Mouse (Mus musculus) adrenal gland, postnatal 36 days (tissue): ENCODE results near the gene Gm9918. TPM values are rescaled to one million over a fixed set of nuclear protein-coding genes. Genes with fewer than 3 reads are reported as not detected.

Experiments used
- DNase-seq, 2 experiments: peaks; one replicate each; pipeline ENCODE4 v3.0.0; 2021; ENCODE audit warnings: mixed read lengths in 1 of 2
- total RNA-seq, 2 experiments: library from RNA; stranded (reverse); gene quantifications; 2 replicates each; pipeline ENCODE4 v1.2.3; 2021

Gene Gm9918
- total RNA-seq, 2 experiments from 2014 or later, result not detected

DNA sequence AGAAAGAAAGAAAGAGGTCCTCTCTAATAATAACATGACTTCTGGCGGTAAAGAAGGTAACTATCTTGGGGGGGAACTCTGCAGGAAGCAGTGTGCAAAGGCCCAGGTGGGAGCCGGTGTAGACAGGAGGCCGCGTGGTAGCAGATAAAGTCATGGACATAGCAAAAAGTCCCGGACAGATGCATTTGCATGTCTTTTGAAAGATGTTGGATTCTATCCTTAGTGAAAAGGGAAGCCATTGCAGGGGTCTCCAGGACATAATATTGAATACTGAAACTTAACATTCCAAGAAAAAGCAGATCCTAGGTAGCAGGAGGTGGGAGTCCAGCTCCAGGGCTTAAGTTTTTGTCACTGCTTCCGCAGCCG, 8.3 kb downstream of the Gm9918 start:
- no peak for DNase-seq

DNA sequence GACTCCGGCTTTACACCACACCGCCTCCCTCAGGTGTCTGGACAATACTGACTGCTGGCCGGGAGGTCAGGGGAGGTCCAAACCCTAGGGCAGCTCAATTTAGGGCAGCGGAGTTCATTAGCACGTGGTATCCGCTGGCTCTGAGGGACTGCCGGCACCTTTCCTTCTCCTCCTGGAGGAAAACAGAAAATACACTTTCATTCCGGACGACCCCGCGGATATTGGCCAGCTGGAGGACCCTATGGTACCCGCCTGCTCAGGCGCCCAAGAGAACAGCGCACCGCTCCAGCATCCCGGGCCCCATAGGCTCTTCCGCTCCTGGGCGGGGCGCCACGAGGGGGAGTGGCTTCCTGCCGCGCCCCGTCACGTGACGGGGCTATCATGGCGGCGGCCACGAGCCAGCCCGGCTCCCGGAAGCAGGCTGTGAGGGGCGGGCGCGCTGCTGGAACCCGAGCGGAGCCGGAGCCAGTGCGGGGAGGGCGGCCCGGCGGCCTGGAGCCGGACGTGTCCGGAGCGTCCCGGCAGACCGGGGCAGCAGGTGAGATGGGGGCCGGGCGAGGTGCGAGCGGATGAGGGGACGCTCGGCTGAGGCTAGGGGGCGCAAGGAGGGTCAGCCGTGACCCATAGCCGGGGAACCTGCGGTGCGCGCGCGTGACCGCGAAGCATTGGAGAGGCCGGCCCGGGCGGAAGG, 8.9 kb downstream of the Gm9918 start, which contains the start of gene Mfsd5:
Gene Mfsd5 (plus strand): TSS at position 363 of the 691 bp plus-strand sequence.
- DNase-seq, result peak; percentile 89 to 94

DNA sequence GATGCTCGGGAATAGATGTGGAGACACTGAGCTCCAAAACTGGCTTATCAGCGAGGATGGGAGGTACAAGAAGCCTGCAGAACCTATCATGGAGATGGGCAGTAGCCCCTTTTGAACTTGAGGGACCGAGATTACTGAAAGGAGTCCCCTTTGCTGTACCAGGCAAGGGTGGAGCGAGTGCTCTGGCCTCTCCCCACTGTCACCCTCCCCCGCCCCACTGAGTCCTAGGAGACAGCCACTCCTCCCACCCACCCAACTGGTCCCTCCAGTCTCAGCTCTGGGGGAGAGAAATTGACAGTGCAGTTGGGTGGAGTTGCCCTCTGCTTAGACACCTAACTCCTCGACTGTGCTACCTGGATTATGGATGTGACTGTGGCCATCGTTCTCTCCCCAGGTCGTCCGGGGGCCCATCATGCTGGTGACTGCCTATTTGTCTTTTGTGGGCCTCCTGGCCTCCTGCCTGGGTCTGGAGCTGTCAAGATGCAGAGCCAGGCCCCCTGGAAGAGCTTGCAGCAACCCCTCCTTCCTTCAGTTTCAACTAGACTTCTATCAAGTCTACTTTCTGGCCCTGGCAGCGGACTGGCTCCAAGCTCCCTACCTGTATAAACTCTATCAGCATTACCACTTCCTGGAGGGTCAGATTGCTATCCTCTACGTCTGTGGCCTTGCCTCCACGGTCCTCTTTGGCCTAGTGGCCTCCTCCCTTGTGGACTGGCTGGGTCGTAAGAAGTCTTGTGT, 9.6 kb downstream of the Gm9918 start:
- no peak for DNase-seq

DNA sequence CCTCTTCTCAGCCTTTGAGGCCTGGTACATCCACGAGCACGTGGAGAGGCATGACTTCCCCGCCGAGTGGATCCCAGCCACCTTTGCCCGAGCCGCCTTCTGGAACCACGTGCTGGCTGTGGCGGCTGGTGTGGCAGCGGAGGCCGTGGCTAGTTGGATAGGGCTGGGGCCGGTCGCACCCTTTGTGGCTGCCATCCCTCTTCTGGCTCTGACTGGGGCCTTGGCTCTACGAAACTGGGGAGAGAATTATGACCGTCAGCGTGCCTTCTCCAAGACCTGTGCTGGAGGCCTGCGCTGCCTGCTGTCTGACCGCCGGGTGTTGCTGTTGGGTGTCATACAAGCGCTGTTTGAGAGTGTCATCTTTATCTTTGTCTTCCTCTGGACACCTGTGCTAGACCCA, 10.3 kb downstream of the Gm9918 start:
- no peak for DNase-seq

DNA sequence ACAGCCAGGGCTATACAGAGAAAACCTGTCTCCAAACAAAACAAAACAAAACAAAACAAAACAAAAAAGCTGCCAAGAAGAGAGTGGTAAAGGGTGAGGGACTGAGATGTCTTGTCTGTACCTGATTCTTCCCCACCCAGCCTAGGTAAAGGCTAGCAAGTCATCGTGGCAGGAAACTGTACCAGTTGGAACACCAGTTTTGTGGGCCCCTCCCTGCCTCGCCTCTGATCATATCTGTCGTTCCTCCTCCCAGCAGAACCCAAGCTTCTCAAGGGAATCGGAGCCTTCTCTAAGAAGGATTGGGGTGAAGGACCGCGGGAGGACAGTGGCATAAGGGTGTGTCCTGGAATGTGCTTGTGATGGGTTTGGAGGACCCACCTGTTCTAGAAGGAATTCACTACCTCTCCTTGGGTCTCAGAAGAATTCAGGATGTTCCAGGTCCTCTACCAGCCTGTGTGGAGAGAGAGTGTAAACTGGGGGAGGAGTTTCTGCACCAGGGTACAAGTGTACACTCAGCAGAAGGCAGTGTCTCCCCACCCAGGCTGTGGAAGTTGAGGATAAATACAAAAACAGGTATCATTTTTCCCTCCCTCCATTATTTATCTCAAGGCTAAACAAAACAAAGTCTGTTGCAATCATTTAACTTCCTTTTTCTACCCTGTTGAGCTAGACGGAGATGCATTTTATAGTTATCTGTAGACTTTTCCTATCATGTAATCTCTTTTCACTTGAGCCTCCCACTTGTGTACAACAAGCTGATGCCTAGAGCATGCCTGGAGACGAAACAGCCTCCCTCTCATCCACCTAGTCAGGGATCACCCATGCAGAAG, 12.3 kb downstream of the Gm9918 start:
- DNase-seq, result no peak

DNA sequence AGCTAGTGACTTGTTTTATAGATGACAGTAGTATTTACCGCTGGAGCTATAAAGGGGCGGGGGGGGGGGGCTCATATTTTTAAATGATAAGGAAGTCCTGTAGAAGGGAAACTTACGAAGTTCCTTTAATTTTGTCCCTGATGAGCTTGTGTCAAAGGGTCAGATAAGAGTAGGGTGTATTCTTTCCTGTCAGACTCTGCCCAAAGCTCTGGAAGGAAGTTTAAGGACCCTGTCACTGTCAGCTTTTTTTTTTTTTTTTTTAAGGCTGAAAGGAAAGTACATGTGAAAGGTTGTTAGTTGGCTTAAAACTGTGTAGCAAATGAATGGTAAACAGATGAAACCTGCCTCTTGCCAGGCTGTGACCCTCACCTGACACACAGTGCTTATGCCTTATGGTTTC, 13.3 kb downstream of the Gm9918 start:
- DNase-seq, result no peak

DNA sequence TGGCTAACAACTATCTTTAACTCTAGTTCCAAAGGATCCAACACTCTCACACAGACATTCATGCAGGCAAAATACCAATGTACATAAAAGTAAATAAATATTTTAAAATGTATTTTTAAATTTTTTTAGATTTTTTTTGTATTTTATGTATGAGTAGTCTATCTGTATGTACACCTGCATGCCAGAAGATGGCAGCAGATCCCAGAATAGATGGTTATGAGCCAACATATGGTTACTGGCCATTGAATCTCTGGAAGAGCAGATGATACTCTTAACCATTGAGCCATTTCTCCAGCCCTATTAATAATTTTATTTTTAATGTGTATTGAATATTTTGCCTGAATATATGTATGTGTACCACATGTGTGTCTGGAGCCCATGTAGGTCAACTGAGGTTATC, 17.0 kb downstream of the Gm9918 start:
- peak; percentile 36 to 55 for DNase-seq

DNA sequence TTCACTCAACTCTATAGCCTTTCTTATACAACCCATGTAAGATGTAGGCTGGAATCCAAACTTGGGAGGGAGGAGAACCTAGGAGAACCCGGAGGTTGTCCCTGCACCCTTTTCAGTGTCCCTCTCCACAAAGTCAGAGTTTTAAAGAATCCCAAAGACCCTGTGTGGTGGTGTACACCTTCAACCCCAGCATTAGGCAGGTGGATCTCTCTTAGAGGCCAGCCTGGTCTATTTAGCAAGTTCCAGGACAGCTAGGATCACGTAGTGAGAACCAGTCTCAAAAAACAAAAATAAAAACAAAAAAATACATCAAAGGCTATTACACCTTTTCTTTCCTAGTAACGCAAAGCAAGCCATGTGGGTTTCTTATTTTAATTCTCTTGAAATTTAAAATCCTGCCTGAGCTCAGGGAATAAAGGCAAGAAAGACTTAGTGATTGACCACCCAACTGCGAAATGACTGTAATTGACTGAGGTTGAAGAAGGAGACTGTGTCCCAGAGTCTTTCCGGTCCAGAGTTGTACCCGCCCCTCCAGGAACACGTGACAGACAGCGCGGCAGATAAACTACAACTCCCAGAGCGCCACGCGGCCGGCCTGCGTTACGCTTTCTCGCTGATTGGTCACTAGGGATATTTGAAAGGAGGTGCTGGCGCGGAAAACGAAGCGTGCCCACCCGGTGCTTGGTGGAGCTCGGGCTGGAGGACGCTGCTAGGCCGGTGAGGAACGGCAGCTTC, 25.4 kb downstream of the Gm9918 start, which contains the start of gene Espl1:
Gene Espl1 (plus strand): TSS at position 634 of the 735 bp plus-strand sequence.
- peak; percentile 93 to 95 for DNase-seq

DNA sequence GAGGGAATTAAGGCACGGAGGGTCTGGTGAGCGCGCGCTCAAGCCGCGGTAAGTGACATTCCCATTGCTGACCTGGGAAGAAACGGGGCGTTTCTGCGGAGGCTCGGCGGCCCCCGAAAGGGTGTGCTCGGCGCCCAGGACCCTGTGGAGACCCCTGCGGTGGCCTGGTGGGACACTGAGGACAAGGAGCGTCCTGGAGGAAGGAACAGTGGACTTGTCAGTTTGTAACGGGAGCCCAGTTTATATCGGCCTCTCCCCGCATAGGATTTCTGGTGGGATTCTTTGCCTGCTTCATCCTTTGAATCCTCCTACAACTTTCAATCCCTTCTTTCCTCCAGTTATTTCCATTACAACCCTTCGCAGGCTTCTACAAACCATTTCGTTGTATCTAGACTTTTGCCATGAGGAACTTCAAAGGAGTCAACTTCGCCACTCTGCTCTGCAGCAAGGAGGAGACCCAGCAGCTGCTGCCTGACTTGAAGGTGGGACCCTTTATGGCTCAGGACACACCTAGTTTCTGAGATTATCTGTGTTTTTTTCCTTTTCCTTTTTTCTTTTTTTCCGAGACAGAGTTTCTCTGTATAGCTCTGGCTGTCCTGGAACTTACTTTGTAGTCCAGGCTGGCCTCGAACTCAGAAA, 26.1 kb downstream of the Gm9918 start:
- no peak for DNase-seq

DNA sequence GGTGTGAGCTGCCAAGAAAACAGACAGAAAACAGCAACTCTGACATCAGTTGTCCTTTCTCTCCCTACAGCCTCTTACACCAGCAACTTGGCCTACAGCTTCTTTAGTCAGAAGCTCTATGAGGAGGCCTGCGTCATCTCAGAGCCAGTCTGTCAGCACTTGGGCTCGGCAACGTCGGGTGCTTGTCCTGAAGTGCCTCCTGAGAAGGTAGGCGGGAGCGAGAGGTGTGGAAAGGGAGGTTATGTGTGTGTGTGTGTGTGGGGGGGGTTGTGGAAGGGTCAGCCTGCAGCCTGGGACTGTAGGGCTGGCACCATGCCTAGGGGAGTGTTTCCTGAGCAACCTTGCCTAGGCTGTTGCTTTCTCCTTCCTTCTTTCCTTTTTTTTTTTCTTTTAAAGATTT, 32.2 kb downstream of the Gm9918 start:
- DNase-seq, result no peak

DNA sequence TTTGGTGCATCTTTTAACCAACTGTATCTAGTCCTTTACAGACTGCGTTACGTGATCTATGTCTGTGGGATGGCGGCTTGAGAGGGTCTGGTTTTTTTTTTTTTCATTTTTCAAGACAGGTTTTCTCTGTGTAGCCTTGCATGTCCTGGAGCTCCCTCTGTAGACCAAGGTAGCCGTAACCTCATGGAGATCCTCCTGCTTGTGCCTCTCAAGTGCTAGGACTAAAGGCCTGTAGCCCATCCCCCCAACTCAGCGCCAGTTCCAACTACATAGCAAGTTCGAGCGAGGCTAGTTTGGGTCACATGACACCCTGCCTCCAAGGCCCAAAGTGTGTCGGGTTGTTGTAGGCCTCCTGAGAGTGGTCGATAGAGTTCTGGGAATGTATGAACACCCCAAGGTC, 38.4 kb downstream of the Gm9918 start:
- no peak for DNase-seq

DNA sequence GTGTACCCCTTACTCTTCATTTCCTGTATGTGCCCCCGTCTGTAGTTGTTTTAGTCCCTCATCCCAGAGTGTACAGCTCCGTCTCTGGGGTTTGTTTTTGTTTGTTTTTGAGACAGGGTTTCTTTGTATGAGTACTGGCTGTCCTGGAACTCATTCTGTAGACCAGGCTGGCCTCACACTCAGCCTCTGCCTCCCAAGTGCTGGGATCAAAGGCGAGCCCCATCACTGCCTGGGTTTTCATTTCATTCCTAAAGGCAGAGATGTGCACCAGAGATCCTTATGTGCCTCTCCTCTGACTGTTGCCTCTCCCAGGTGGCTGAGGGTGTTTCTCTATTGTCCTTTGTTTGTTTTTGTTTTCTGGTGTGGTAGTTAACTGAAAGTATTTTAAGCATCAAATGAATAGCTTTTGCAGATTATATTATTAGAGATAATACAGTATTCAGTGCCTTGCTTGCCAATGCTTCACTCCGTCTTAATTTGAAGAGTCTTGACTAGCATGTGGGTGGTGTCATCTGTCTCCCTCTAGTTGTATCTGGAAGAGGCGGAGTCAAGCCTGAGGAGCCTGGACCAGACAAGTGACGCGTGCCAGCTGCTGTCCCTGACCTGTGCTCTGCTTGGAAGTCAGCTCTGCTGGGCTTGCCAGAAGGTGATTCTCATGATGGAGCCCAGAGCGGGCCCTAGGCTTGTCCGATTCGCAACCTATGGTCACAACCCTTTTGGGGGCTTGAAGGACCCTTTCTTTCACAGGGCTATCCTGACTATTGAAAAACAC, 39.9 kb downstream of the Gm9918 start:
- peak; percentile 74 to 75 for DNase-seq

DNA sequence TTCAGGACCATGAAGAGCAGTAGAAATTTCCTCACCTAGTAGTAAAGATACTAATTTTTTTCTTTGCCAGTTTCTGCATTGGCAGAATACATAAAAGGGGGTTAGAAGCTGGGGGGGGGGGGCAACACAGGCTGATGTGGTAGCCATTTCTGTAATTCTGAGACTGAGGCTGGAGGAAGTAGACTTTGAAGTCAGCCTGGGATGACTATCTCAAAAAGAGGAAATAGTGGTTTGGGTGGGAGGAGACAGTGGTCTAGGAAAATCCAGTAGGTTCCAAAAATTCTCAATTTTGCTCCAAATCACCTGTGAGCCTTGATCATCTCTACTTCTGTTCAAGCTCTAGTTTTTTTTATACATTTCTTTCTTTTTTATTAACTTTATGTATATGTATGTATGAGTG, 41.1 kb downstream of the Gm9918 start:
- no peak for DNase-seq

DNA sequence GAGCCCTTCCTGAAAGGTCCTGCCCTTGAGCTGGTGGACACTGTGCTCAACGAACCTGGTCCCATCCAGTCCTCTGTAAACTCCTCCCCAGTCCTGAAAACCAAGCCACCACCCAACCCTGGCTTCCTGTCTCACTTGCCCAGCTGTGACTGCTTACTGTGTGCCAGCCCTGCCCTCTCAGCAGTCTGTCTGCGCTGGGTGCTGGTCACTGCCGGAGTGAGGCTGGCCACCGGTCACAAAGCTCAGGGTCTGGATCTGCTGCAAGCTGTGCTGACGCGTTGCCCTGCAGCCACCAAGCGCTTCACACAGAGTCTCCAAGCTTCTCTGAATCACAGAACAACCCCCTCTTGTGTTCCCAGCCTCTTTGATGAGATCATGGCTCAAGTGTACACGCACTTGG, 44.9 kb downstream of the Gm9918 start:
- DNase-seq, result peak; percentile 6 to 33

DNA sequence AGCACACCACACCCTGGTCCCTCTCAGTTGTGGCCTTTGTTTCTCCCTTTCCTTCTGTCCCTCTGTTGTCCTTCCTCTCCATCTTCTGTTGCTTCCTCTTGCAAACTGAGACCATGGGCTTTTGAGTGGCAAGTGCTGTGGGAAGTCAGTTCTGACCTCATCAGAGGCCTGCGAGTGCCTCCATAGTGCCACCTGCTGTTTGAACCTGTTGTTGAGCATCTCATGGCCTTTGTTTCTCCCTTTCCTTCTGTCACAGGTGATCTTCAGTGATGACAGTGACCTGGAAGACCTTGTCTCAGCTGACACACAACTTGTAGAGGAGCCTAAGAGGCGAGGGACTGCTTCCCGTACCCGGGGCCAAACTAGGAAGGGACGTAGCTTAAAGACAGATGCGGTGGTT, 45.9 kb downstream of the Gm9918 start:
- peak; percentile 65 to 80 for DNase-seq

Other genes with a start within 250 kb of the Gm9918 start
- 1 to 10 TPM in 1 of 2 experiments, under 1 TPM in 1; 0.76 to 3.3 TPM for gene Krt18, start 242.4 kb upstream of the Gm9918 start, total RNA-seq
- gene Eif4b, start 196.8 kb upstream of the Gm9918 start, total RNA-seq, result 100 to 1,000 TPM; 225 to 261 TPM
- gene Tns2, start 170.2 kb upstream of the Gm9918 start, total RNA-seq, result 10 to 100 TPM; 68.4 to 87.6 TPM
- 10 to 100 TPM; 34.4 to 42.4 TPM for gene Spryd3, start 134.3 kb upstream of the Gm9918 start, total RNA-seq
- gene Igfbp6, start 126.2 kb upstream of the Gm9918 start, total RNA-seq, result 10 to 100 TPM; 43.4 to 51.3 TPM
- under 1 TPM; 0.40 to 0.49 TPM for gene Soat2, start 120.0 kb upstream of the Gm9918 start, total RNA-seq
- 10 to 100 TPM; 52.6 to 66.7 TPM for gene Zfp740, start 67.3 kb upstream of the Gm9918 start, total RNA-seq
- 10 to 100 TPM; 79.0 to 83.7 TPM for gene Csad, start 65.8 kb upstream of the Gm9918 start, total RNA-seq
- gene Itgb7, start 38.6 kb upstream of the Gm9918 start, total RNA-seq, result 1 to 10 TPM; 1.5 to 2.9 TPM
- 10 to 100 TPM; 21.7 to 30.4 TPM for gene Rarg, start 13.0 kb upstream of the Gm9918 start, total RNA-seq
- 10 to 100 TPM; 39.0 to 40.0 TPM for gene Mfsd5, start 8.9 kb downstream of the Gm9918 start, total RNA-seq
- 1 to 10 TPM; 3.2 to 3.6 TPM for gene Espl1, start 25.7 kb downstream of the Gm9918 start, total RNA-seq
- gene Pfdn5, start 55.6 kb downstream of the Gm9918 start, total RNA-seq, result 100 to 1,000 TPM; 420 TPM
- gene Myg1, start 61.1 kb downstream of the Gm9918 start, total RNA-seq, result 10 to 100 TPM; 59.0 to 59.1 TPM
- gene Aaas, start 80.2 kb downstream of the Gm9918 start, total RNA-seq, result 10 to 100 TPM; 13.7 to 16.2 TPM
- gene Sp7, start 96.6 kb downstream of the Gm9918 start, total RNA-seq, result under 1 TPM in 1 of 2 experiments, not detected in 1; 0.16 TPM
- 10 to 100 TPM; 78.9 to 79.7 TPM for gene Sp1, start 135.6 kb downstream of the Gm9918 start, total RNA-seq
- gene Amhr2, start 174.8 kb downstream of the Gm9918 start, total RNA-seq, result 1 to 10 TPM; 1.2 to 2.5 TPM
- gene Prr13, start 188.5 kb downstream of the Gm9918 start, total RNA-seq, result 100 to 1,000 TPM; 112 to 116 TPM
- gene Pcbp2, start 200.0 kb downstream of the Gm9918 start, total RNA-seq, result 100 to 1,000 TPM; 724 to 759 TPM
- not detected for gene Gm10337, start 233.2 kb downstream of the Gm9918 start, total RNA-seq
- 1 to 10 TPM; 8.0 to 8.9 TPM for gene Map3k12, start 246.5 kb downstream of the Gm9918 start, total RNA-seq
- 10 to 100 TPM; 32.5 to 33.5 TPM for gene Tarbp2, start 247.6 kb downstream of the Gm9918 start, total RNA-seq